Mouse (Mus musculus) bone marrow macrophage, adult 2 months (primary cell): ENCODE measurements around the gene Myrip.

Source experiments
- CTCF ChIP-seq: IDR thresholded peaks from 2 replicates; pipeline ENCODE4 v1.5.1; 2012; ENCODE audit warnings: low read depth, mild to moderate bottlenecking, low read length, moderate library complexity
- POLR2A ChIP-seq: IDR thresholded peaks from 2 replicates; pipeline ENCODE4 v1.6.1; 2012; ENCODE audit warnings: mild to moderate bottlenecking, low read depth, low read length, borderline replicate concordance

- TF ChIP-seq CTCF, result no peak
- no peak for TF ChIP-seq POLR2A
Observed at GRCm38 (mm10) chr9:120338172-120338571, 36.9 kb downstream of the Myrip start.
